Mouse (Mus musculus) MEL (cell line): ENCODE data around the gene Cdc27. TPM values are rescaled to one million over a fixed set of nuclear protein-coding genes. Genes with fewer than 3 reads are reported as not detected.

ENCODE experiments used
- DNase-seq: peaks from one replicate; pipeline ENCODE4 v3.0.0; 2011; ENCODE audit warnings: low read depth, low spot score
- H3K27ac ChIP-seq: 2 replicates; pipeline ENCODE4 v1.5.1; 2012; ENCODE audit warnings: low read depth, mild to moderate bottlenecking, control low read depth, low read length, moderate library complexity; ENCODE audit not compliant: control insufficient read depth
- H3K27me3 ChIP-seq, 2 experiments: fragments of 150-350 bp in 1 of 2; sonication (generic) in 1 of 2; 2 replicates each; pipeline ENCODE4 v1.6.1; 2012; ENCODE audit warnings: low read length in 2 of 2, mild to moderate bottlenecking in 2 of 2, improper control_type of control experiment in 1 of 2, moderate library complexity in 1 of 2; ENCODE audit not compliant: insufficient read depth in 2 of 2, control insufficient read depth in 1 of 2
- H3K36me3 ChIP-seq, 2 experiments: 2 replicates each; pipeline ENCODE4 v1.6.1; 2012 to 2014; ENCODE audit warnings: low read length in 2 of 2, improper control_type of control experiment in 1 of 2, inconsistent platforms in 1 of 2, mild to moderate bottlenecking in 1 of 2; ENCODE audit not compliant: insufficient read depth in 2 of 2, control insufficient read depth in 1 of 2
- H3K4me1 ChIP-seq, 2 experiments: fragments of 150-350 bp in 1 of 2; sonication (generic) in 1 of 2; 2 replicates each; pipeline ENCODE4 v1.6.1; 2012; ENCODE audit warnings: low read length in 2 of 2, improper control_type of control experiment in 1 of 2, mild to moderate bottlenecking in 1 of 2; ENCODE audit not compliant: insufficient read depth in 2 of 2, control insufficient read depth in 1 of 2
- H3K4me3 ChIP-seq, 2 experiments: fragments of 150-350 bp in 1 of 2; sonication (generic) in 1 of 2; 2 replicates each; pipeline ENCODE4 v1.5.1; 2012; ENCODE audit warnings: low read depth in 2 of 2, low read length in 2 of 2, mild to moderate bottlenecking in 2 of 2, moderate library complexity in 2 of 2, control low read depth in 1 of 2, improper control_type of control experiment in 1 of 2; ENCODE audit not compliant: control insufficient read depth in 1 of 2, insufficient read depth in 1 of 2
- H3K79me2 ChIP-seq: 2 replicates; pipeline ENCODE4 v1.6.1; 2012; ENCODE audit warnings: mild to moderate bottlenecking, low read length, moderate library complexity; ENCODE audit not compliant: control insufficient read depth, poor library complexity, insufficient read depth
- H3K9ac ChIP-seq: 2 replicates; pipeline ENCODE4 v1.6.1; 2012; ENCODE audit warnings: low read depth, mild to moderate bottlenecking, control low read depth, low read length, moderate library complexity; ENCODE audit not compliant: control insufficient read depth, poor library complexity, severe bottlenecking
- H3K9me3 ChIP-seq: fragments of 150-350 bp; sonication (generic); replicated peaks from 2 replicates; pipeline ENCODE4 v1.6.1; 2012; ENCODE audit warnings: mild to moderate bottlenecking, low read length, improper control_type of control experiment, moderate library complexity; ENCODE audit not compliant: insufficient read depth
- BHLHE40 ChIP-seq: IDR thresholded peaks from 2 replicates; pipeline ENCODE4 v1.6.1; 2012; ENCODE audit warnings: low read depth, mild to moderate bottlenecking, inconsistent platforms, low read length, improper control_type of control experiment, borderline replicate concordance
- CHD1 ChIP-seq: IDR thresholded peaks from 2 replicates; pipeline ENCODE4 v1.6.1; 2012; ENCODE audit warnings: low read depth, mild to moderate bottlenecking, inconsistent platforms, low read length, improper control_type of control experiment
- CHD2 ChIP-seq: IDR thresholded peaks from 2 replicates; pipeline ENCODE4 v1.6.1; 2011; ENCODE audit warnings: low read length, improper control_type of control experiment
- CTCF ChIP-seq, 3 experiments: IDR thresholded peaks in 2 of 3; conservative IDR thresholded peaks in 1 of 3; 2 replicates each; pipeline ENCODE4 v1.5.1; 2011 to 2012; ENCODE audit warnings: low read length in 3 of 3, low read depth in 2 of 3, mild to moderate bottlenecking in 2 of 3, improper control_type of control experiment in 1 of 3, inconsistent platforms in 1 of 3, mixed read lengths in 1 of 3, moderate library complexity in 1 of 3; ENCODE audit not compliant: control insufficient read depth in 1 of 3, insufficient read depth in 1 of 3, poor library complexity in 1 of 3, severe bottlenecking in 1 of 3
- E2F4 ChIP-seq: IDR thresholded peaks from 2 replicates; pipeline ENCODE4 v1.6.1; 2011; ENCODE audit warnings: low read depth, low read length, improper control_type of control experiment, borderline replicate concordance
- ELF1 ChIP-seq: IDR thresholded peaks from 2 replicates; pipeline ENCODE4 v1.6.1; 2014; ENCODE audit warnings: low read depth, mild to moderate bottlenecking, inconsistent platforms, low read length, improper control_type of control experiment, moderate library complexity
- EP300 ChIP-seq, 2 experiments: IDR thresholded peaks; 2 replicates each; pipeline ENCODE4 v1.6.1; 2011; ENCODE audit warnings: improper control_type of control experiment in 2 of 2, low read length in 2 of 2, low read depth in 1 of 2, mild to moderate bottlenecking in 1 of 2
- ETS1 ChIP-seq: IDR thresholded peaks from 2 replicates; pipeline ENCODE4 v1.6.1; 2012; ENCODE audit warnings: low read depth, mild to moderate bottlenecking, inconsistent platforms, low read length, improper control_type of control experiment, moderate library complexity
- GABPA ChIP-seq: IDR thresholded peaks from 2 replicates; pipeline ENCODE4 v1.6.1; 2012; ENCODE audit warnings: low read depth, mild to moderate bottlenecking, inconsistent platforms, low read length, improper control_type of control experiment, moderate library complexity
- GATA1 ChIP-seq: IDR thresholded peaks from 2 replicates; pipeline ENCODE4 v1.6.1; 2011; ENCODE audit warnings: low read depth, low read length, improper control_type of control experiment
- HCFC1 ChIP-seq: IDR thresholded peaks from 2 replicates; pipeline ENCODE4 v1.6.1; 2012; ENCODE audit warnings: low read depth, mild to moderate bottlenecking, inconsistent platforms, low read length, improper control_type of control experiment, moderate library complexity
- JUND ChIP-seq: IDR thresholded peaks from 2 replicates; pipeline ENCODE4 v1.6.1; 2011; ENCODE audit warnings: low read depth, mild to moderate bottlenecking, improper control_type of control experiment, low read length
- KAT2A ChIP-seq: conservative IDR thresholded peaks from 2 replicates; pipeline ENCODE4 v1.6.1; 2012; ENCODE audit warnings: low read depth, low read length, improper control_type of control experiment, inconsistent platforms
- MAFK ChIP-seq: IDR thresholded peaks from 2 replicates; pipeline ENCODE4 v1.6.1; 2011; ENCODE audit warnings: low read depth, mild to moderate bottlenecking, low read length, improper control_type of control experiment, borderline replicate concordance
- MAX ChIP-seq: IDR thresholded peaks from 2 replicates; pipeline ENCODE4 v1.6.1; 2011; ENCODE audit warnings: low read length, improper control_type of control experiment
- MAZ ChIP-seq: IDR thresholded peaks from 2 replicates; pipeline ENCODE4 v1.6.1; 2012; ENCODE audit warnings: low read depth, mild to moderate bottlenecking, inconsistent platforms, low read length, improper control_type of control experiment
- MEF2A ChIP-seq: IDR thresholded peaks from 2 replicates; pipeline ENCODE4 v1.6.1; 2014; ENCODE audit warnings: low read depth, mild to moderate bottlenecking, inconsistent platforms, low read length, improper control_type of control experiment; ENCODE audit not compliant: poor library complexity, insufficient replicate concordance, severe bottlenecking; ENCODE audit errors: extremely low read depth
- MXI1 ChIP-seq: IDR thresholded peaks from 2 replicates; pipeline ENCODE4 v1.6.1; 2011; ENCODE audit warnings: mild to moderate bottlenecking, low read depth, low read length, improper control_type of control experiment
- MYB ChIP-seq: IDR thresholded peaks from 2 replicates; pipeline ENCODE4 v1.6.1; 2011; ENCODE audit warnings: mild to moderate bottlenecking, low read depth, low read length, improper control_type of control experiment
- MYC ChIP-seq: IDR thresholded peaks from 2 replicates; pipeline ENCODE4 v1.6.1; 2011; ENCODE audit warnings: low read depth, mild to moderate bottlenecking, low read length, improper control_type of control experiment, moderate library complexity
- NELFE ChIP-seq: IDR thresholded peaks from 2 replicates; pipeline ENCODE4 v1.6.1; 2011; ENCODE audit warnings: low read depth, low read length, improper control_type of control experiment
- NRF1 ChIP-seq: IDR thresholded peaks from 2 replicates; pipeline ENCODE4 v1.6.1; 2014; ENCODE audit warnings: low read depth, mild to moderate bottlenecking, inconsistent platforms, low read length, improper control_type of control experiment, moderate library complexity; ENCODE audit not compliant: poor library complexity, insufficient read depth, severe bottlenecking
- POLR2A ChIP-seq, 2 experiments: IDR thresholded peaks; 2 replicates each; pipeline ENCODE4 v1.6.1; 2011 to 2012; ENCODE audit warnings: low read length in 2 of 2, mild to moderate bottlenecking in 2 of 2, control low read depth in 1 of 2, improper control_type of control experiment in 1 of 2, low read depth in 1 of 2, moderate library complexity in 1 of 2; ENCODE audit not compliant: control insufficient read depth in 1 of 2, insufficient read depth in 1 of 2, poor library complexity in 1 of 2
- POLR2AphosphoS2 ChIP-seq: IDR thresholded peaks from 2 replicates; pipeline ENCODE4 v1.6.1; 2011; ENCODE audit warnings: low read length, improper control_type of control experiment
- POLR2AphosphoS5 ChIP-seq: IDR thresholded peaks from 2 replicates; pipeline ENCODE4 v1.6.1; 2012; ENCODE audit warnings: low read depth, borderline replicate concordance, mild to moderate bottlenecking, inconsistent platforms, low read length, moderate library complexity, mixed read lengths
- RAD21 ChIP-seq: IDR thresholded peaks from 2 replicates; pipeline ENCODE4 v1.6.1; 2011; ENCODE audit warnings: mild to moderate bottlenecking, low read depth, low read length, improper control_type of control experiment
- SIN3A ChIP-seq: IDR thresholded peaks from 2 replicates; pipeline ENCODE4 v1.6.1; 2012; ENCODE audit warnings: low read length, improper control_type of control experiment, inconsistent platforms
- SMC3 ChIP-seq: IDR thresholded peaks from 2 replicates; pipeline ENCODE4 v1.6.1; 2011; ENCODE audit warnings: low read depth, low read length, improper control_type of control experiment
- TAL1 ChIP-seq: IDR thresholded peaks from 2 replicates; pipeline ENCODE4 v1.6.1; 2012; ENCODE audit warnings: mild to moderate bottlenecking, inconsistent platforms, low read length, moderate library complexity, mixed read lengths
- TBP ChIP-seq: IDR thresholded peaks from 2 replicates; pipeline ENCODE4 v1.8.0; 2011; ENCODE audit warnings: low read depth, low read length, improper control_type of control experiment
- TCF12 ChIP-seq: IDR thresholded peaks from 2 replicates; pipeline ENCODE4 v1.6.1; 2014; ENCODE audit warnings: low read depth, mild to moderate bottlenecking, inconsistent platforms, low read length, improper control_type of control experiment, moderate library complexity
- UBTF ChIP-seq: IDR thresholded peaks from 2 replicates; pipeline ENCODE4 v1.6.1; 2012; ENCODE audit warnings: low read depth, mild to moderate bottlenecking, inconsistent platforms, low read length, improper control_type of control experiment, moderate library complexity, borderline replicate concordance; ENCODE audit not compliant: insufficient read depth
- USF1 ChIP-seq: IDR thresholded peaks from 2 replicates; pipeline ENCODE4 v1.6.1; 2014; ENCODE audit warnings: low read depth, mild to moderate bottlenecking, inconsistent platforms, low read length, improper control_type of control experiment, moderate library complexity
- ZC3H11A ChIP-seq: IDR thresholded peaks from 2 replicates; pipeline ENCODE4 v1.6.1; 2012; ENCODE audit warnings: low read depth, mild to moderate bottlenecking, inconsistent platforms, low read length, improper control_type of control experiment
- ZKSCAN1 ChIP-seq: IDR thresholded peaks from 2 replicates; pipeline ENCODE4 v1.6.1; 2012; ENCODE audit warnings: low read depth, mild to moderate bottlenecking, inconsistent platforms, low read length, improper control_type of control experiment, moderate library complexity
- ZMIZ1 ChIP-seq: IDR thresholded peaks from 2 replicates; pipeline ENCODE4 v1.6.1; 2012; ENCODE audit warnings: low read depth, mild to moderate bottlenecking, inconsistent platforms, low read length, improper control_type of control experiment, moderate library complexity
- ZNF384 ChIP-seq: IDR thresholded peaks from 2 replicates; pipeline ENCODE4 v1.6.1; 2012; ENCODE audit warnings: low read depth, mild to moderate bottlenecking, inconsistent platforms, low read length, improper control_type of control experiment
- polyA plus RNA-seq, 2 experiments: library from polyadenylated mRNA; stranded (reverse) in 1 of 2; unstranded in 1 of 2; fragments of >175 nt in 1 of 2; fragments of >200 nt in 1 of 2; gene quantifications; 2 replicates each; pipeline versions ENCODE4 v1.2.1 to v1.2.4; 2012; ENCODE audit warnings: low replicate concordance in 2 of 2, low read depth in 1 of 2; ENCODE audit not compliant: insufficient read length in 2 of 2, insufficient read depth in 1 of 2, missing spikeins in 1 of 2
- total RNA-seq: library from RNA; depleted of rRNA; stranded (reverse); fragments of 300-350 nt; gene quantifications from 2 replicates; pipeline ENCODE4 v1.2.3, GENCODE M21; 2012

Gene Cdc27
- total and polyA plus RNA-seq, 3 experiments: 24.4 to 180 (median 30.4) TPM

DNA sequence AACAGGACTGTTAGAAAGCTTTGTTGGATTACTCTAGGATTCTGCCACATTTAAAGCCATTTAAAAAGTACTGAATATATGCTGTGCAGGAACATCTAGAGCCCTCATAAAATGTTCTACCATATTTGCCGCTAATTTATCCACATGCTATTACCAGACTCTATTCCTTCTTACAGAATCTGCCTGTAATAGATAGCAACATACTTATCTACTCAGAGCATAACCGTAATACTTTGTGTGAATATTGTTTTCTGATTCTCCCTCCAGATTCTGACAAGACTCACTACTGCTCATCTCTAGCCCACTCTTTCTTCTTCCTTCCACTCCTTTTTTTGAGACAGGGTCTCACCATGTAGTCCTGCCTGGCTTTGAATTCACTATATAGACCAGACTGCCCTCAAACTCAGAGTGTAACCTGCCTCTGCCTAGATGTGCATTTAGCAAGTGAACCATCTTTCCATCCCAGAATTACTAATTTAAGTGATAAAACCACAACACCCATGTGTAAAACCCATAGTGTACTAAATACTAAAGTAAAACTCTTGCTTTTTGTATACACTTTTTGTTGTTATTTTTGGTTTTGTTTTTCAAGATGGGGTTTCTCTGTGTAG lies 12.4 kb downstream of the Cdc27 start:
- H3K9ac ChIP-seq: no peak overlapping the region
- H3K4me3 ChIP-seq: no peak overlapping the region
- H3K79me2 ChIP-seq: peaks cover 46% of the 10 kb centered on the region
- H3K27me3 ChIP-seq: no peaks in the 10 kb centered on the region
- peaks cover 28 to 30% of the 10 kb centered on the region in 2 experiments for H3K4me1 ChIP-seq
- DNase-seq: peak; percentile 48
- peaks cover 24 to 41% of the 10 kb centered on the region in 2 experiments for H3K36me3 ChIP-seq
- peak overlapping the region; percentile 53 for H3K27ac ChIP-seq
- H3K9me3 ChIP-seq: no peaks in the 10 kb centered on the region
- TF ChIP-seq MEF2A (no peak), ZKSCAN1 (no peak), MAZ (no peak), MYC (0 out of 2 replicates have a peak, but pooled peaks have one; percentile 37), EP300 (IDR thresholded peaks at IDR 0.05; ENCODE audit: low read depth in 1 of 2, low read length in 2 of 2) (peak; percentile 82 to 83), SIN3A (peak; percentile 41), UBTF (no peak), TAL1 (peak; percentile 33), MAFK (no peak), POLR2AphosphoS5 (no peak), E2F4 (0 out of 2 replicates have a peak, but pooled peaks have one; percentile 7), CHD2 (no peak), NELFE (no peak), MAX (no peak; the same call in 1 of the 2 replicates), TBP (no peak), NRF1 (no peak), USF1 (no peak), ZMIZ1 (no peak), KAT2A (no peak), HCFC1 (no peak), ETS1 (peak; percentile 67), CHD1 (no peak), MXI1 (peak; percentile 65; the same call in 1 of the 2 replicates), RAD21 (no peak), ZC3H11A (no peak), GABPA (no peak), ELF1 (no peak), ZNF384 (peak; percentile 55), BHLHE40 (no peak), POLR2A (IDR thresholded peaks at IDR 0.05; ENCODE audit: control insufficient read depth in 1 of 2, insufficient read depth in 1 of 2, low read depth in 1 of 2, low read length in 2 of 2, poor library complexity in 1 of 2) (no peak), JUND (no peak), GATA1 (peak; percentile 86), TCF12 (peak; percentile 91), SMC3 (no peak), MYB (peak; percentile 25; the same call in 1 of the 2 replicates), POLR2AphosphoS2 (no peak), CTCF (IDR thresholded peaks at IDR 0.05 in 2 of 3, conservative IDR thresholded peaks at IDR 0.05 in 1 of 3; ENCODE audit: control insufficient read depth in 1 of 3, insufficient read depth in 1 of 3, low read depth in 2 of 3, low read length in 3 of 3, poor library complexity in 1 of 3, severe bottlenecking in 1 of 3) (no peak)
